Mouse (Mus musculus) gastrocnemius, postnatal 25 days (tissue): ENCODE data around the gene Ccr7. TPM values are rescaled to one million over a fixed set of nuclear protein-coding genes. Genes with fewer than 3 reads are reported as not detected.

ENCODE experiments used
- DNase-seq: peaks from one replicate; pipeline ENCODE4 v3.0.0; 2022
- total RNA-seq, 2 experiments: library from RNA; stranded (reverse); gene quantifications; 1 replicate in 1 of 2; 2 replicates in 1 of 2; pipeline ENCODE4 v1.2.3; 2021

The Ccr7 gene
- total RNA-seq, 2 experiments from 2014 or later, result not detected

DNA sequence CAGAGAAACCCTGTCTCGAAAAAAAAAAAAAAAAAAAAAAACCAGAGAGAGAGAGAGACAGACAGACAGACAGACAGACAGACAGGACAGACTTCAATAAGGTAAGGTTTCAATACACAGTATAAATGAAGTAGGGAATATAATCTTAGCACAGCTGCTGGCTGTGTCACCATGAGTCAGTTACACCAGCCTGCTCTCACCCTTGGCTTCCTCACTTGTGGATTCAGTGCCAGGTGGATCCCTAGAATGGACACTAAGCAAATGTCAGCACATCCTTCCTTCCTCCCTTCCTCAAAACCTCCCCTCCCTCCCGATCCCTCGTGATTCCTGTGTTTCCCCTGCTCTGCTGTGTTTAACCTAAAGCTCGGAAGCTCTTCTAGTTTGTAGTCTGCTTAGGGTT lies 17.5 kb downstream of the Ccr7 start:
- no peak for DNase-seq

DNA sequence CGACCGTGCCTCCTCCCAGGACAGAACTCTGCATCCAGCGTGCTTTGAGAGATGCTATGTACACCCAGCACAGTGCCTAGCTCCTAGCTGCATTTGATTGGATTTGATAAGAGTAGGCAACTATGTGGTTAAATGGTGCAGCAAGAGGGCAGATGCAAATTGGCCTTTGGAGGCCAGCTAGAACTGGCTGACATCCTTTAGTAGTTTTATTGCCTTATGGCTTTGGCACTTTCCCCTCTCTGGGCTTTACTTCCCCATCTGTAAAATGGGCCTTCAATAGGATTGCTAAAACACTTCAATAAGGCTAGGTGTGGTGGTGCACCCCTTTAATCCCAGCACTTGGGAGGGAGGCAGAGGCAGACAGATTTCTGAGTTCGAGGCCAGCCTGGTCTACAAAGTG lies 17.9 kb downstream of the Ccr7 start:
- no peak for DNase-seq

DNA sequence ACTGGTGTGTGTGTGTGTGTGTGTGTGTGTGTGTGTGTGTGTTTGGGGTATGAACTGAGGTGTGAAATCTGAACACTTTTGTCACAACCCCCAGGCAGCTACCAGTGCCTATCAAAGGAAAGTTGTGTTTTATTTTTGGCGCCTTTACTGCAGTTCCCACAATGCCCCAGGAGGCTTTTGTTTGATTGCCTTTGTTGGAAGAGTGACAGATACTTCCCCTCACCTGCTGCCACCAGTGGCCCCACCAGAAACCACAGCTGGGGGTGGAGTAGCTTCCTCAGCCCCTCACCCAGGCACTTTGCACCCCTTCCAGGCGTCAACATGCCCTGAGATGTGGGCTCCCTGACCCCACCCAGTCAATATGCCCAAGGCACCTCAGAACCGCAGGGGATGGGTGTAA lies 18.5 kb downstream of the Ccr7 start:
- DNase-seq, result no peak

DNA sequence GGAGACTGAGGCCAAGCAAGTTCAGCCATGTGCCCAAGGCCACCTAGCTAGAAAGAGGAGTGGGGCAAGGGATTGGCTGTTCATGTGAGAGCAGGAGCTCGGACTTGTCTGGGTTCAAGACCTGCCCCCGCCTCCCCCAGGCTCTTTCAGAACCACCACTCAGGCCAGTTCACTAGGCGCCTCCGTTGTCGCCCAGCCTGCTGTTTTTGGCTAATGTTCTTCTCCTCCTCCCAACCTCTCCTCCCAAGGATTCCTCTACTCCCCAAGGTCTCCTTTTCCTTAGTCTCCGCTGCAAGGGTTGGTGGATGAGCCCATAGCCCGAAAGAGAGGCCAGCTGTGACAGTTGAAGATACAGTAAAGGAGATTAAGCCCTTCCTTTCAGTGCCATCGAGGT lies 19.8 kb downstream of the Ccr7 start:
- DNase-seq, result no peak

DNA sequence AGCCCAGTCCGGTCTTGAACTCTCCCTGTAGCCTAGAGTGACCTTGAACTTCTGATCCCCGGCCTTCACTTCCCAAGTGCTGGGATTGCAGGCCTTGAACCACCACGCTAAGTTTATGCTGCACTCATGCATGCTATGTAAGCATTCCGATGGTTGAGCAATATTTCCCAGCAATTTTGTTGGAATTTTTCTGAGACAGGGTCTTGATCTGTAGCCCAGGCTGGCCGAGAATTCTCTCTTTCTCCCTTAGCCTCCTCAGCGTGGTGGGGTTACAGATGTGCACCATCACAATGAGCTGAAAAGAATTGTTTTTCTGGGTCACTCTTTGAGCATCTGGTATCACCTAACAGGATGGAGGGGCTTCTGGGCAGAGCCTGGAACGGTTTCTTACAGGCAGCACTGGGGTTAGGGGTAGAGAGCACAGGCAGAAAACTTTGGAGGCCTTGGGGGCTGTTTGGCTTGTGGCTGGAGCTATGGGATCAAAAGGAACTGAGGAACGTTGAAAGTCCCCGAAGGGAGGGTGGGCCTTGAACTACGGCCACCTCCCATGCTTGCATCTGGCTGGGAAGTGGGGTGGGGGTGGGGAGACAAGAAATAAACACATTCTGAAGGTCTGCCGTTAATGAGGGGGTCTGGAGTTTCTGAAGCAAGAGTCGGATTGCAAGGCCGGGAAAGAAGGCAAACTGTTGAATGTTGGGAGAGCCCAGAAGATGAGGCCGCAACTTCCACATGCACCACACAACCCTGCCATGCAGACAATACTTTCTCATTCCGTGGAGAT lies 20.4 kb downstream of the Ccr7 start:
- no peak for DNase-seq

DNA sequence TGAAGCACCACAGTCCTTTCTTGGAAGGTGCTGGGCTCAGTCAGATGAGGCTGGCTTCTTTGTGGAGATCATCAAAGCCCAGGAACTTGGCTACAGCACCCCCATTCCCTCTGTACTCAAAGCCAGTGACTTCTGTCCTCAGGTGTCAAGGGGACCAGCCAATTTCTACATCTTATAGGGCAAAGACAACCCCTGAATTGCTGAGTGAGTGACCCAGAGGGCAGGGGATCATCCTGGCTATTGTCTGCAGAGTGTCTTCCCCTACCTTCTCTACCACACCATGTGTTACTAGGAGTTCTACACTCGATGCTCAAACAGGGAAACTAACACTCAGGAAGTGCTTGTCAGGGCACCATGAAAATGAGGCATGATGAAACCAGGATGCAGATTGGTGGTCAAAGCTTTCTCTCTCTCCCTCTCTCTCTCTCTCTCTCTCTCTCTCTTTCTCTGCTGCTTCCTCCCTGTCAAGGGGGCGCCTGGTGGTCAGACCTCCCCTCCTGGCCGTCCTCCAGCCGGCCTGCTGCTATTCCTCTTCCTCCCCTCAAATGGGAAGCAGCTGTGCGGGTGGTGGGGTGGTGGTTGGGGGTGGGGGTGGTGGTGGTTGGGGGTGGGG lies 21.5 kb downstream of the Ccr7 start:
- DNase-seq, result no peak

DNA sequence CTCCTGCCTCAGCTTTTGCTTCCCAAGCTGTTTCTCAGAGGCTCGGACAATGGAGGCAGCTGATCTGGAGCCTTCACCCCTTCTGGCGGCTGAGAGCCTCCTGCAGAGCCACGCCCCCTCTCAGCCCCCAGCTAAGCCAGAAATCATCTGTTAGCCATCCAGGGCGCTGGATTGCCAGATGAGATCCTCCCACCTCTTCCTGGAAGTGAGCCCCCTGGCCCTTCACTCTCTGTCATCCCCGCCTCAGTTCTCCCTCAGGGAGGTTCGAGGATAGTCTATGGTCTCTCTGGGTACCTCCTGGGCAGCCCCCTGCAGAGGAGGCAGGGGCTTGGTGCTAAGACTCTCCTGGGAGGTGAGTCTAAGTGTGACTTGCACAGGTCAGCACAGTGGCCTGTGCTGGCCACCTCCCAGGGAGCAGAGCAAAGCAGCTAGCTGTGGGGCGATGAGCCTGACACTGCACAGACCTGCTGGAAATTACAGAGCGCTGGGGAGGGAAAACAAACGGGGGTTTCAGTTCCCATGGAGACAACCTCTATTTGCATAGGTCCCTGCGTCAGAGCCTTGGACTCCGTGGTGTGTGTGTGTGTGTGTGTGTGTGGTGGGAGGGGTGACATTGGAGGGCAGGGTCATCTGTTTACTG lies 22.7 kb downstream of the Ccr7 start:
- peak; percentile 65 for DNase-seq

DNA sequence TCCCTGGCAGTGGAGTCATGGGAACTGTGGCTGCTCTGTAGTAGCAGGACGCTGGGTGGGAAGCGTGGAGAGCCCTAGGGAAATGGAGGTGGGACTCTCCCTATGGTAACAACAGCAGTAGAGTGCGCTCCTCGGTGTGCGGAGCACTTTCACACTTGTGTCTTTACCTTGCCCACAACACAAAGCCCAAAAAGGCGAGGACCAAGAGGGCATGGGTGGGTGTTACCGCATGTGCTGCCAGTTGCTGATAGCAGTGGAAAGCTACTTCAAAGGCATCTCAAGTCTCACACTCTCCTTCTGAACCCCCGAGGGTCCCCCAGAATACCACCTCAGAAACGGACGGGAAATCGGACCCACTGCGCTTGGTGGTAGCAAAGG lies 23.4 kb downstream of the Ccr7 start:
- DNase-seq, result no peak

DNA sequence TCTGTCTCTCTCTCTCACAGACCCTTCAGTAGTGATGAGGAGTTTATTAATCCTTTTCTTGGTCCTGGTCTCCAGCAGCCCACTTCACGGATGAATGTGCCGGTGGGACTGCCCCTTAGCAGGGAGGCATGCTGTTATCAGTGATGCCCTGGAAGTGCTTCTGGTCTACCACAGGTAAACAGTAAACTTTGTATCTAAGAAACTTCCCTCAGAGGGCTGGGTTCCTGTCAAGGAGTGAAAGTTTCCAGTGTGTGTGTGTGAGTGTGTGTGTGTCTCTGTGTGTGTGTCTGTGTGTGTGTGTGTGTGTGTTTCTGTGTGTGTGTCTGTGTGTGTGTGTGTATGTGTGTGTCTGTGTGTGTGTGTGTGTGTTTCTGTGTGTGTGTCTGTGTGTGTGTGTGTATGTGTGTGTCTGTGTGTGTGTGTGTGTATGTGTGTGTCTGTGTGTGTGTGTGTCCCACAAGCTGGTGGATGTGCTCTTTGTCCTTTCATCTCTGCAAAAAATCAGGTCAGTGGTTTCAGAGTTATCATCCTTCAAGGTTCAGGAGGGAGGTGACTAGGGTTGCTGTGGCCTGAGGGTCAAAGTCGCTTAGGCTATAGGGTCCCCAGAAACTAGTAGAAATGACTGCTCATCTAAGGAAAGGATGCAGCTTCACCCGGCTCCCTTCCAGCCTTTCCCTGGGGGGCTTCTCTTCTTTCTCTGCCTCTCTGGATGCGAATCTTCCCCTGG lies 24.0 kb downstream of the Ccr7 start:
- DNase-seq, result no peak

DNA sequence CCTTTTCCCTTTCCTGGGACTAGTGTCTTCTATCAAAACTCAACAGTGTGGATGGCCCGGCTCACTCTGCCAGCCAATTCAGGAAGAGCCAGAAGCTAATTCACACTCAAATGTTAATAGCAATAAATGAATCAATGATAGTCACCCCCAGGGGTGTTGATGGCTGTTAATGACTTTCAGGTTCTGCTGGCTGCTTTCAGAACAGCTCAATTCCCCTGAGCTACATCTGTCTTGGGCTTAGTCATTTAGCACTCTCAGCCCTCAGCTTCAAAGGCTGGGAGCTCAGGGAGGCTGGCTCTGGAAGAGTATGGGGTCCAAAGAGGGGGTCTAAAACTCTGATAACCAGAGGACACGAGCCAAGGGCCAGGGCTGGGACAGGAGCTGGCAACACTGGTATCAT lies 25.6 kb downstream of the Ccr7 start:
- DNase-seq, result no peak

DNA sequence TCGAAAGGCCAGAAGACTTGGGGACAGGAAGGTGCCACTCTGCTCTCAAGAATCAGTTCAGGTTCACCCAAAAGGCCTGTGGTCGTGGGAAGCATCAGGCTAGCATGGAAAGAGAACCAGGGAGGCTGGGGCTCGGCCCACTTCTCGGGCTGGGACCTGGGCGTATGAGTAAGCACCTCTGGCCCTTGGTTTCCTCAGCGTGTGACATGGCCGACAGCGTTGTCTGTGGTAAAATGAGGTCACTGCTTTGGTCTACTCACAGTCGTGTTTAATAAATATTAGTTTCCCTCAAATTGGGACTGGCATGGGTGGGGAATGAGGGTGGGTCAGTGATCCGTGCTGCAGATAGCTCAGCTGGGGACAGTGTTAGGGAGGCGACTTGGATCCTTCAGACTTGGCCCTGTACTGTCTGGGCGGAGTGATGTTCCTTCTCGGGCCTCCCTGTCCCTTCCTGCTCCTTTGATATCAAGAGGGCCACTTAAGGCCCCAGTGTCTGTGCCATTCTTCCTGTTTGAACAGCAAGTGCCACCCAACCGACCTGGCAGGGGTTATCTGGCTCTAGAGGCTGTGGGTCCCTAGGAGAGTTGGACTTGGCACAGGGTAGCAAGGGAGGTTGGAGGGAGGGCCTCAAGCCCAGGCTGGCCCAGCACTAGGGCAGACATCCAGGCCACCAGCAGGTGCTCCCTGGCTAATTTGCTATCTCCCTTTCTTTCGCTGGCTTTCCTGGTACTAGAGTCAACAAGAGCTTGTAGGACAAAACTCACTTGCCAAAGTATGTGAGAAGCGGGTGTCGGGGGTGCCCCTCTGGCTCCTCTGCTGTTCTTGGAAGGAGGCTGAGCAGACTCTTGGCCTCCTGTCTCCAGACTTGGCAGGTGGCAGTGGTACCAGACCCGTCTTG lies 26.8 kb downstream of the Ccr7 start:
- peak; percentile 46 for DNase-seq

DNA sequence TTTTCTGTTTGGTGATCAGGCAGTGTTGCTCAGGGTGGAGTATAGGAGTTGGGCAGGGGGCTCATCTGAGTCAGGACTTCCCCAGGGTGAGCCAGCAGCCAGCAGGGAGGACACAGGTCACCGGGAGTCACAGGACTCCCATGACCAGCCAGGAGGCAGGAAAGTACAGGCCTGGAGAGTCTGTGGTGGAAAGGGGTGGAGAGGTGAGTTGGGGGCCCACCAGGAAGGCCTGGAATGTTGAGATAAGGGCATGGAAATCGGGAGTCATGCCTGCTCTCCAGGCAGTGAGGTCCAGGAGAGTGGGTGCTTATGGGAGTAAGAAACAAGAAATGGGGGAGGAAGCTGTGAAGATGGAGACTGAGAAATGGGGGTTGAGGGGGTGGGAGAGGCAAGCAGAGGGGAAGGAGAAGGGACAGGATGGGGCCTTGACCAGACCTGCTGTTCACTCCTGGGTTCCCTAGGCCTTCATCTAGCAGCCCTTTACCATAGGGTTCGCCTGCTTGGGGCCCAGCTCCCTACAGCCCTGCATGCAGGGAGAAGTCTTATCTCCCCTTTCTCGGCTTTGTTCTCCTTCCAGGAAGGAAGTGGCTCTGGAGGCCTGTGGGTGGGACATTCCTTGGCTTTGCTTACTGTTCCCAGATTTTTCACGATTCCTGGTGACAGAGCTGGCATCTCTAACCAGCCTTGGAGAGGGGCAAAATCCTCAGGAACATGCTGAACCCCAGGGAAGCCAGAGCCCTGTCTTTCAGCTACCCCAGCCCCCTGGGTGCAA lies 28.2 kb downstream of the Ccr7 start:
- no peak for DNase-seq

DNA sequence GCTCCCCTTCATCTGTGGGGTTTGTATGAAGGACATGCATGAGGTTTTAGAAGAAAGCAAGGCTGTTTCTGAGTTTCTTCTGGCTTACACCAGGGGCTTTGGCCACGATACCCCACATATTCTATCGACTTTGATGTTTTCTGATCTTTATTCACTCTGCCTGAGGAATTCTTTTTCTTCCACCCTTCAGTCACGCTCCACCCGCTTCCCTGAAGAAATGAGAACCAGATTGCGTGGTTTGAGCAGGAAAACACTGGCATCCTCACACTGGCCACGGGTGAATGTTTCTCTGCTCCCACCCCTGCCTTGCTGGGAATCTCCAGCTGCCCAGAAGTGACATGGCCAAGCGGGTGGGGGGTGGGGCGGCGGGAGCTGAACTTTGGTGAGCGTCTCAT lies 30.2 kb downstream of the Ccr7 start:
- no peak for DNase-seq

DNA sequence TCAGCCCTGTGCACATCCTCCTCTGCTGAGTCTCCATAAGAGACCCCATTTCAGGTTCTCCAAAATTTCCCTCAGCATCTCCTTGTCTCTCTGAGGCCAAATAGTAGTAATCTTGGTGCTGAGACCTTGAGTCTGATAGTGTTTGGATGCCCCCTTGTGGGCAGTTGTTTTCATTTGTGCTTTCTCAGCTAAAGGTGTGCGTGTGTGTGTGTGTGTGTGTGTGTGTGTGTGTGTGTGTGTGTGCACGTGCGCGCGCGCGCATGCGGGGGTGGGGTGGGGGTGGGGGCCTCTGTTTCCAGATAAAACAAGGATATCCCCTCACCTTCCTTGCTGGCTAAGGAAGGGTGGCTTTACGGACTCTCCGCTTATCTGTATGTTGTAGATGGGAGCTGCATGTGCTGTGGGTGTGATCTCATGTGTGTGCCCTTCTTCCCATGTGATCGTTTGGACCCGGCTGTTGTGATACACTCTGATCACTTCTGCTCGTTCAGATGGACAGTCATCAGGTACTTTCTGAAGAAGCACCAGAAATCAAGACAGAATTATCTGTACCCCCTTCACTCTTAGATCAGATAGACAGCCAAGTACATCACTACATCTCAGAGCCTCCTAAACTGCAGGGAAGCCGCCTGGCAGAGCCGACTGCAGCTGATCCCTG lies 30.8 kb downstream of the Ccr7 start:
- no peak for DNase-seq

DNA sequence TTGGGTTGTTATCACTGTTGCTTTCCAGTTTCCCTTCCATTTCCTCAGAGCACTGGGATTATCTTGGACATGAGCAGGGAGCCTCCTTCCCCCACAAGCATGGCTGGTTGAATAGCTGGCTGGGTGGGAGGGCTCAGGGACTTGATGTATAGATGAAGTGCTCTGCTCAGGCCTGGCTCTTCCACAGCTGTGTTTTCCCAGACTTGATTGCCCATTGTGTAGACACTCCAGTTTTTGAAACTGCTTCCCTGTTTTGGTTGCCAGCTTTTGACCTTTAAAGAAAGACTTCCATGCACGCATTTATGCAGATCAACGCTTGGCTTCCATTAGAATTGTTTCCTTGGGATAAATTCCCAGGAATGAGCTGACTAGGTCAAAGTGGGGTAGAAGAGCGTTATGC lies 32.2 kb downstream of the Ccr7 start:
- no peak for DNase-seq

DNA sequence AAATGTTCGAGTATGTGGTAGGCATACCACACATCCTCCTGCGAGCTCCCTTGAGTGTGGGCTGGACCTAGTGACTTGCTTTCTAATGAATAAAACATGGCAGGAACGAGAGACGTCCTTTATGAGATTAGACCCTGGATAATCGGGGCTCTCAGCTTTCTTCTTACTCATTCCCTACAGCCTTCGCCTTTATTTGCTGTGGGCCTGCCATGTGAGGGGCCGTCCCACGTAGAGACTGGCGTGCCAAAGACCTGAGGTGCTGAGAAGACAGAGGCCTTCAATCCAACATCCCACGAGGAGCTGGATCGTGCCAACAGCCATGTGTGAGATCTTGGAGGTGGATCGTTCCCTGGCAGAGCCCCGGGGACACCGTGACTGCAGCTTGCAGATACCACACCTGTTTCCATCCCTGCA lies 33.7 kb downstream of the Ccr7 start:
- no peak for DNase-seq

DNA sequence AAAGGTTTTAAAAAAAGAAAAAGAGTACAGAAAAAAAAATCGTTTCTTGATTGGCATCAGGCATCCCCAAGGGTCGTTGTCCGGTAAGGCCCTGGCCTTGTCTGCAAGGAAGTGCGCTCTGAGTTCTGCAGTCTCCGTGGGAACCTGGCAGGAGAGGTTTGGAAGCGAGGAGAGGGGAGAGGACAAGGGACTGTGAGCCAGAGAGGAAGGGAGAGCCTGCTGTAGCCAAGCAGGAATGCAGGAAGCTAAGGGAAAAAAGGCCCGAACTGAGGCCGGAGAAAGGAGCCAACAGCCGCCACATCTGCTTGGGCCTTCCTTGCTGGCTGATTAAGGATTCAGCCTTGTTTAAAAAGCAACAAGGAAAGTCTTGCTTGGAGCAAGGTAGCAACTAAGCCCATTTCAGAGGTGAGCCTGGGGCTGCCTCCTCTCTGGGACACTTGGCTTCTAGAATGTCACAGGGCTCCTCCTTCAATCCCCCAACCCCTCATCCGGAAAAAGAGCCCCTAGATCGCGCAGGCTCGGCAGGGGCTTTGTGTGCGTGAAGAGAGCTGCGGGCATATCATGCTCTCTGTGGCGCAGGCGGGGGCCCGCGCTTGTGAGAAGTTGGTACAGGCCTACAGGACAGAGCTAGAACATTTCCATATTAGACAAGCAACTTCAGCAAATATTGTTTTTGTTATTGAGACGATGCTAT lies 34.2 kb downstream of the Ccr7 start:
- peak; percentile 61 for DNase-seq

DNA sequence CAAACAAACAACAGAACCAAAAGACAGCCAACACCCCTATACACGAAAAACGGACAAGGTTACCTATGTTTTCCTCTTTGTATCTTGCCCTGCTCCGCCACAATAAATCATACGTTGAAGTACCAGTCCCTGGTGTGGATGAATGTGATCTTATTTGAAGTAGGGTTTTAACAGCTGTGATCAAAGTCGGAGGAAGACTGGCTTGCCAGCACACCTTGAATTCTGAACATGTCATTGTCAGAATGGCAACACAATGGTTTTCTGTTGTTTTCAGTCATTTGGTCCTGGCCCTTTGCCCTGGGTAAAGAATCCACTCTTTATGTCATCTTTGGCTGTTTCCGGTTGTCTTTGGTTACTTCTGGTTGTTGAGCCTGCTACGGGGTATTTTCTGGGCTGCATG lies 35.9 kb downstream of the Ccr7 start:
- DNase-seq, result no peak

DNA sequence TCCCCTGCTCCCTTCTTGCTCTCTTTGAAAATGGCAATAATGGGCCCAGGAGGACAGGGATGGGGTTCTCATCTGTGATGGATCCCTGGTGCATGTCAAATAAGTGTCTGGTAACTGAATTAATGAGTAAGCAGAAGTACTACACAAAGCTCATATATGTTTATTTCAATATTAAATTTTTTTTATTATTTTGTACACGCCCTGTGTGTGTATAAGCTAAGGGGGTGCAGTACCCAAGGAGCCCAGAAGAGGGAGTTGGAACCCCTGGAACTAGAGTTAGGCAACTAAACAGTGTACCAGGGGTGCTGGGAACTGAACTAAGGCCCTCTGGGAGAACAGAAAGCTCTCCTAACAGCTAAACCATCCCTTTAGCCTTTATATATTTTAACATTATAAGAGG lies 36.5 kb downstream of the Ccr7 start:
- no peak for DNase-seq

DNA sequence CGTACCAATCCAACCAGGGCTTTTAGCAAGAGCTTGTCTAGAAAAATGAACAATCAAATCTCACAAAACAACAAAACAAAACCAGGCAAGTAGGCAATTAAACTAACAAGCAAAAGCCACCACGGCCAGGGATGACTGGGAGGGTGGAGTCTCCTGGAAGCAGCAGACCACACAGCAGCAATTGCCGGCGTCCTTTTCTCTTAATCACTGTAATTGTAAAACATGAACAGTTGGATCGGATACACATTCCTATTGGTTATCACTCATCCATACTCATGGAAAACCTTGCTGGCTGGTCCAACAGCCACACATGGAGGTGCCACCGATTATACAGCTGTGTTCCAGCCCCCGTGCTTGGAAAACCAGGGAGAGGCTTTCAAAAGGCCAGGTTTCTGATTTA lies 37.0 kb downstream of the Ccr7 start:
- DNase-seq, result no peak
